Mouse (Mus musculus) thymus, adult 2 months (tissue): ENCODE data around the gene Prex1.

Source experiments
- CTCF ChIP-seq: fragments of 200-500 bp; IDR thresholded peaks from 2 replicates; pipeline ENCODE4 v1.5.1; 2012; ENCODE audit warnings: mild to moderate bottlenecking, control low read depth, low read length, moderate library complexity, borderline replicate concordance; ENCODE audit not compliant: control insufficient read depth, poor library complexity, insufficient read depth; ENCODE audit errors: extremely low read depth
- POLR2A ChIP-seq: fragments of 200-500 bp; IDR thresholded peaks from 2 replicates; pipeline ENCODE4 v1.6.1; 2012; ENCODE audit warnings: mild to moderate bottlenecking, low read length, control low read depth, moderate library complexity; ENCODE audit not compliant: control insufficient read depth, poor library complexity, insufficient read depth; ENCODE audit errors: extremely low read depth

DNA sequence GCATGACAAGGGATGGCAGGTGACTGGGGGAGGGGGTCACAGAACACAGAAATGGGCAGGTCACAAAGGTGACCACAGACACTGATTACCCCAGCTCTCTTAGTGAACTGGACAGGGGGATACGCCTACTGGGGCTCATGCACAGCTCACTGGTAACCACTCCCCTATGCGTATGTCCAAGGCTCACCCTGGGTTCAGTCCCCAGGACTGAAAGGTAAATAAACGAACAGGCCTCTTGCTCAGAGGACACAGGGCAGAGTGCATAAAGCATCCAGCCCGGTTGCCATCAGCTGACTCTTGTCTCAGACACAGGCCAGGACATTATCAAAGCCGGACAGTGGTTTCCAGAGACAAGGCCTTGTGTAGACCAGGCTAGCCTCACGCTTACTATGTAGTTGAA, 91.6 kb downstream of the Prex1 start:
- TF ChIP-seq CTCF (no peak), POLR2A (no peak)
